Mouse (Mus musculus) heart, embryonic 14.5 days (tissue): ENCODE data around the gene AC140267.1. TPM values are rescaled to one million over a fixed set of nuclear protein-coding genes. Genes with fewer than 3 reads are reported as not detected.

Experiments used
- ATAC-seq: fragments of 200-750 bp; cut with Nextera tagmentation; 2 replicates; pipeline ENCODE4 v1.8.0; 2017; ENCODE audit warnings: low read depth, moderate TSS enrichment; ENCODE audit not compliant: insufficient number of reproducible peaks, insufficient read depth, low FRiP score
- H3K27ac ChIP-seq, 2 experiments: fragments of 200-500 bp in 1 of 2; fragments of 300-500 bp in 1 of 2; sonication (generic) in 1 of 2; replicated peaks in 1 of 2; 2 replicates each; pipeline ENCODE4 v1.5.1; 2012 to 2014; ENCODE audit warnings: low read depth in 2 of 2, low read length in 2 of 2, control low read depth in 1 of 2, mild to moderate bottlenecking in 1 of 2, mixed read lengths in 1 of 2; ENCODE audit not compliant: control insufficient read depth in 1 of 2, insufficient read depth in 1 of 2
- H3K27me3 ChIP-seq: fragments of 300-500 bp; sonication (generic); 2 replicates; pipeline ENCODE4 v1.6.1; 2014; ENCODE audit warnings: mild to moderate bottlenecking, low read length, control low read depth; ENCODE audit not compliant: control insufficient read depth, insufficient read depth
- H3K36me3 ChIP-seq: fragments of 300-500 bp; sonication (generic); 2 replicates; pipeline ENCODE4 v1.6.1; 2014; ENCODE audit warnings: mild to moderate bottlenecking, control low read depth, low read length, mixed read lengths; ENCODE audit not compliant: control insufficient read depth, insufficient read depth
- H3K4me1 ChIP-seq, 2 experiments: fragments of 200-500 bp in 1 of 2; fragments of 300-500 bp in 1 of 2; sonication (generic) in 1 of 2; 2 replicates each; pipeline ENCODE4 v1.6.1; 2012 to 2014; ENCODE audit warnings: low read length in 2 of 2, control low read depth in 1 of 2, mixed read lengths in 1 of 2; ENCODE audit not compliant: control insufficient read depth in 2 of 2, insufficient read depth in 2 of 2
- H3K4me2 ChIP-seq: fragments of 300-500 bp; sonication (generic); 2 replicates; pipeline ENCODE4 v1.6.1; 2014; ENCODE audit warnings: mild to moderate bottlenecking, low read length
- H3K4me3 ChIP-seq, 2 experiments: fragments of 200-500 bp in 1 of 2; fragments of 300-500 bp in 1 of 2; sonication (generic) in 1 of 2; 2 replicates each; pipeline ENCODE4 v1.5.1; 2012 to 2014; ENCODE audit warnings: low read length in 2 of 2, mild to moderate bottlenecking in 2 of 2, control low read depth in 1 of 2, low read depth in 1 of 2, moderate library complexity in 1 of 2; ENCODE audit not compliant: control insufficient read depth in 1 of 2, insufficient read depth in 1 of 2
- H3K9ac ChIP-seq: fragments of 300-500 bp; sonication (generic); 2 replicates; pipeline ENCODE4 v1.6.1; 2014; ENCODE audit warnings: mild to moderate bottlenecking, low read length
- H3K9me3 ChIP-seq: fragments of 300-500 bp; sonication (generic); 2 replicates; pipeline ENCODE4 v1.6.1; 2016; ENCODE audit warnings: low read length, control low read depth; ENCODE audit not compliant: control insufficient read depth
- WGBS: fragments of 180-500 bp; shearing (Covaris S2); extraction: QIAGEN DNeasy Blood & Tissue Kit; methylation state at CpG from one replicate; pipeline ENCODE4 v1.1.7; 2014; 5-methylcytosine and 5-hydroxymethylcytosine counted together
- polyA plus RNA-seq: library from polyadenylated mRNA; unstranded; fragments of >200 nt; fragmentation: Nextera tagmentation; extraction: Ambion mirVana; gene quantifications from 2 replicates; pipeline ENCODE4 v1.2.1, GENCODE M21; 2014

The AC140267.1 gene
- polyA plus RNA-seq, 1 experiment from 2014 or later: not detected

DNA sequence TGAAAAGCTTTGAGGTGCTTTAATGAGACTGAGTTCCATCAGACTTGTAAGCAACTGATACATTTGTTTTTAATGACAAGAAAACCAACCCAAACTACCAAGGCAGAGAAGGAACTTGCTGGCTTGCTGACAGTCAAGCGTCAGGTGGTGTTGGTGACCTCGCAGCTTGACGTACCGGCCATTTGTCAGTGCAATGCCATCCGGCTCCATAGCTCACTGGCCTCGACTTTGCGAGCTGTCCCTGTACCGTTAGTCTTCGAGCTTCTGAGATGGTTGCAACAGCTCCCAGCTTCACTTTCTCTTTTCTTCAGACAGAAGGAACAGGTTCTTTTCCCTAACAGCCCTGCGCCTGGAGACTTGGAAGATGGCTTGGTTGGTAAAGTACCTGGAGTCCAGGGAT lies 18.2 kb upstream of the AC140267.1 start:
- H3K27me3 ChIP-seq: no peaks in the 10 kb centered on the region
- ATAC-seq: no peak
- no peak overlapping the region for H3K27ac ChIP-seq
- no peaks in the 10 kb centered on the region for H3K36me3 ChIP-seq
- peaks cover 6 to 7% of the 10 kb centered on the region in 2 experiments; a peak in 2 of 4 replicates for H3K4me1 ChIP-seq
- no peak overlapping the region for H3K4me3 ChIP-seq
- H3K9me3 ChIP-seq: no peaks in the 10 kb centered on the region
- H3K9ac ChIP-seq: no peak overlapping the region
- no peak overlapping the region for H3K4me2 ChIP-seq
- WGBS: 79% methylated on average over 10 of the region's 10 CpGs

GRCm38 (mm10) chr15:80219211-80219610 lies 16.4 kb upstream of the AC140267.1 start:
- H3K9ac ChIP-seq: peak overlapping the region; percentile 41; the same call in 1 of the 2 replicates
- peak overlapping the region; percentile 48 for H3K4me2 ChIP-seq
- no peaks in the 10 kb centered on the region for H3K9me3 ChIP-seq
- H3K4me3 ChIP-seq: no peak overlapping the region
- 38% methylated on average over 14 of the region's 14 CpGs for WGBS
- H3K27ac ChIP-seq: peak overlapping the region; percentile 41 to 43; a peak in 2 of 4 replicates
- no peaks in the 10 kb centered on the region for H3K27me3 ChIP-seq
- H3K36me3 ChIP-seq: no peaks in the 10 kb centered on the region
- no peak for ATAC-seq
- peaks cover 11 to 18% of the 10 kb centered on the region in 2 experiments for H3K4me1 ChIP-seq

DNA sequence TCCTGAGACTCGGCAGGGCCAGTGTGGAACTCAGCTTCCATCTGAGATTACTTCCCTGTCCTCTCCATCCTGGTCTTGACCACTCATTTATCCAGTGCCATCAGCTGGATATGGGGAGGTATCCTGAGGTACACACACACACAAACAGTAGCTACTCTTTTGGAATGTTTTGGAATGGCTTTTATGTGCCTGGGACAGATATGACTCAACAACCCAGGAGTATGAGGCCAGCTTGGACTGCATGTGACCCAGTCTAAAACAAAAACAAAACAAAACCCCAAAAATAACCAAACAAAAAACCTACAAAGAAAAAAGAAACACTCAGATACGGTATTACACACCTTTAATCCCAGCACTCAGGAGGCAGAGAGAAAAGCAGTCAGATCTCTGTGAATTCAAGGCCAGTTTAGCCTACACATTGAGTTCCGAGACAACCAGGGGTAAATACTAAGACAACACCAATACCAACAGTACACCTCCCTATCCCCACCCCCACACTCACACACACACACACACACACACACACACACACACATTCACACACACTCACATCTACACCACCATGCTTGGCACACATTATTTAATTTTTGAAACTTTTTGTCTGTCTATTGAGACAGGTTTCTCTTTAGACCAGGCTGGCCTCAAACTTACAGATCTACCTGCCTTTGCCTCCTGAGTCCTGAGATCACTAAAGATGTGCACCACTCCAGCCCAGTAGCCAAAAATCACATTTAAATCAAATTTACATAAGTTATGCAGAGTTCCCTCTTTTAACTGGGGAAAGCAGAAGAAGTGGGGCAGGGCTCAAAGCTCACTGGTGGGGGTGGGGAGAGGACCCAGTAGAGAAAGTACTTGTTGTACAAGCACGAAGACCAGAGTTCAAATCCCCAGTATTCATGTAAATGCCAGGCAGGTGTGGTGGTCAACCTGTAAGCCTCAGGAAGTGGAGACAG lies 15.7 kb upstream of the AC140267.1 start:
- Histone ChIP-seq H3K9ac (0 out of 2 replicates have a peak overlapping the region, but pooled peaks have one; percentile 41), H3K27me3 (no peaks in the 10 kb centered on the region), H3K9me3 (no peaks in the 10 kb centered on the region), H3K4me3 (no peak overlapping the region), H3K27ac (peak overlapping the region; percentile 41 to 43; a peak in 2 of 4 replicates), H3K36me3 (no peaks in the 10 kb centered on the region), H3K4me2 (peak overlapping the region; percentile 48), H3K4me1 (peaks cover 11 to 18% of the 10 kb centered on the region in 2 experiments)
- 52% methylated on average over 4 of the region's 4 CpGs for WGBS
- no peak for ATAC-seq

DNA sequence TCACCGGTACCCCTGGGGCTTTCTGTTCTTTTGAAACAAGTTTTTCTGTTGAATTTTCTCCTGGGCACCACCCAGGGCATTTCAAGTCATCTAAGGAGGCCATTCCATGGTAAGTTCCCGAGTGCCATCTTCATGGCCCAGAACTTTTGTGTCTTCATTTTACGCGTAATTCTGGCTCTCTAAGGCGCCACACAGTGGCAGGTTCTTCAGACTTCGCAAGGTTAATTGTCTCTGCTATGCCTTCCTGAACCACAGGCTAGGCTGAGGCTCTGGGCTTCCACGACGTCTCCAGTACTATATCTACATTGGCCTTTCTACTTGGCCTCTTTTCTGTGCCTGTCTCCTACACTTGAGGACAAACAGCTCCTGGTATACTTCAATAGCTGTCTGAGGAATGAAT lies 14.6 kb upstream of the AC140267.1 start:
- H3K27ac ChIP-seq: no peak overlapping the region
- no peaks in the 10 kb centered on the region for H3K36me3 ChIP-seq
- H3K4me1 ChIP-seq: peaks cover 11 to 18% of the 10 kb centered on the region in 2 experiments
- H3K9ac ChIP-seq: no peak overlapping the region
- no peak for ATAC-seq
- H3K9me3 ChIP-seq: no peaks in the 10 kb centered on the region
- H3K27me3 ChIP-seq: no peaks in the 10 kb centered on the region
- 62% methylated on average over 8 of the region's 8 CpGs for WGBS
- H3K4me3 ChIP-seq: no peak overlapping the region
- H3K4me2 ChIP-seq: no peak overlapping the region

- no peaks in the 10 kb centered on the region for H3K27me3 ChIP-seq
- H3K9me3 ChIP-seq: no peaks in the 10 kb centered on the region
- no peak overlapping the region for H3K4me2 ChIP-seq
- no peak for ATAC-seq
- no peak overlapping the region for H3K4me3 ChIP-seq
- no peak overlapping the region for H3K9ac ChIP-seq
- 50% methylated on average over 7 of the region's 7 CpGs for WGBS
- no peaks in the 10 kb centered on the region for H3K36me3 ChIP-seq
- peaks cover 11 to 18% of the 10 kb centered on the region in 2 experiments for H3K4me1 ChIP-seq
- peak overlapping the region; percentile 0 to 20; a peak in 1 of 4 replicates for H3K27ac ChIP-seq
These were observed 11.9 kb upstream of the AC140267.1 start for GRCm38 (mm10) chr15:80223751-80224150.

- no peak overlapping the region for H3K27ac ChIP-seq
- WGBS: 27% methylated on average over 9 of the region's 9 CpGs
- peaks cover 4 to 11% of the 10 kb centered on the region in 2 experiments for H3K4me1 ChIP-seq
- H3K36me3 ChIP-seq: no peaks in the 10 kb centered on the region
- H3K27me3 ChIP-seq: no peaks in the 10 kb centered on the region
- H3K4me2 ChIP-seq: no peak overlapping the region
- H3K4me3 ChIP-seq: no peak overlapping the region
- H3K9ac ChIP-seq: no peak overlapping the region
- no peak for ATAC-seq
- H3K9me3 ChIP-seq: no peaks in the 10 kb centered on the region
These were observed 10.4 kb upstream of the AC140267.1 start for GRCm38 (mm10) chr15:80225208-80225607.

- Histone ChIP-seq H3K36me3 (no peaks in the 10 kb centered on the region), H3K4me3 (no peak overlapping the region), H3K27me3 (no peaks in the 10 kb centered on the region), H3K4me2 (no peak overlapping the region), H3K27ac (no peak overlapping the region), H3K9ac (no peak overlapping the region), H3K4me1 (peaks cover 4 to 11% of the 10 kb centered on the region in 2 experiments), H3K9me3 (no peaks in the 10 kb centered on the region)
- ATAC-seq: no peak
- WGBS: 43% methylated on average over 2 of the region's 2 CpGs
These were observed 9.8 kb upstream of the AC140267.1 start for GRCm38 (mm10) chr15:80225796-80226195.
